Mouse (Mus musculus) stomach, postnatal 0 days (tissue): ENCODE measurements around the gene Cfap99. TPM values are rescaled to one million over a fixed set of nuclear protein-coding genes. Genes with fewer than 3 reads are reported as not detected.

Source experiments
- ATAC-seq: fragments of 200-750 bp; cut with Nextera tagmentation; 2 replicates; pipeline ENCODE4 v1.8.0; 2017; ENCODE audit not compliant: low FRiP score, low TSS enrichment
- DNase-seq: peaks from one replicate; pipeline ENCODE4 v3.0.0-alpha.2; 2016; ENCODE audit warnings: low spot score
- H3K27ac ChIP-seq: fragments of 300-500 bp; sonication (generic); replicated peaks from 2 replicates; pipeline ENCODE4 v1.5.1; 2014; ENCODE audit warnings: mild to moderate bottlenecking, control low read depth
- H3K27me3 ChIP-seq: fragments of 300-500 bp; sonication (generic); 2 replicates; pipeline ENCODE4 v1.6.1; 2014; ENCODE audit warnings: low read length; ENCODE audit not compliant: control insufficient read depth, insufficient read depth
- H3K36me3 ChIP-seq: fragments of 300-500 bp; sonication (generic); 2 replicates; pipeline ENCODE4 v1.6.1; 2014; ENCODE audit warnings: low read length, mixed read lengths; ENCODE audit not compliant: control insufficient read depth, insufficient read depth
- H3K4me1 ChIP-seq: fragments of 300-500 bp; sonication (generic); replicated peaks from 2 replicates; pipeline ENCODE4 v1.6.1; 2014; ENCODE audit warnings: antibody characterized with exemption; ENCODE audit not compliant: control insufficient read depth, insufficient read depth
- H3K4me2 ChIP-seq: fragments of 300-500 bp; sonication (generic); replicated peaks from 2 replicates; pipeline ENCODE4 v1.6.1; 2014; ENCODE audit warnings: low read depth, mild to moderate bottlenecking, control low read depth, moderate library complexity
- H3K4me3 ChIP-seq: fragments of 300-500 bp; sonication (generic); 2 replicates; pipeline ENCODE4 v1.5.1; 2014; ENCODE audit warnings: low read depth, low read length, control low read depth
- H3K9ac ChIP-seq: fragments of 300-500 bp; sonication (generic); 2 replicates; pipeline ENCODE4 v1.6.1; 2014; ENCODE audit warnings: mild to moderate bottlenecking, low read length, control low read depth, mixed read lengths
- H3K9me3 ChIP-seq: fragments of 300-500 bp; sonication (generic); 2 replicates; pipeline ENCODE4 v1.6.1; 2016; ENCODE audit warnings: low read length; ENCODE audit not compliant: control insufficient read depth
- CTCF ChIP-seq: IDR thresholded peaks from 2 replicates; pipeline ENCODE4 v1.5.1; 2016; ENCODE audit warnings: antibody characterized with exemption, low read depth, mild to moderate bottlenecking, moderate library complexity
- EP300 ChIP-seq: optimal IDR thresholded peaks from 2 replicates; pipeline ENCODE3; 2016; ENCODE audit warnings: antibody characterized with exemption
- WGBS: fragments of 180-500 bp; shearing (Covaris S2); extraction: QIAGEN DNeasy Blood & Tissue Kit; methylation state at CpG from one replicate; pipeline ENCODE4 v1.1.7; 2014; 5-methylcytosine and 5-hydroxymethylcytosine counted together
- polyA plus RNA-seq: library from polyadenylated mRNA; unstranded; fragments of >200 nt; fragmentation: Nextera tagmentation; extraction: Ambion mirVana; gene quantifications from 2 replicates; pipeline ENCODE4 v1.2.1, GENCODE M21; 2015

Cfap99 gene
- polyA plus RNA-seq, result 0.04 TPM in 1 of 2 replicates, not detected in the other

DNA sequence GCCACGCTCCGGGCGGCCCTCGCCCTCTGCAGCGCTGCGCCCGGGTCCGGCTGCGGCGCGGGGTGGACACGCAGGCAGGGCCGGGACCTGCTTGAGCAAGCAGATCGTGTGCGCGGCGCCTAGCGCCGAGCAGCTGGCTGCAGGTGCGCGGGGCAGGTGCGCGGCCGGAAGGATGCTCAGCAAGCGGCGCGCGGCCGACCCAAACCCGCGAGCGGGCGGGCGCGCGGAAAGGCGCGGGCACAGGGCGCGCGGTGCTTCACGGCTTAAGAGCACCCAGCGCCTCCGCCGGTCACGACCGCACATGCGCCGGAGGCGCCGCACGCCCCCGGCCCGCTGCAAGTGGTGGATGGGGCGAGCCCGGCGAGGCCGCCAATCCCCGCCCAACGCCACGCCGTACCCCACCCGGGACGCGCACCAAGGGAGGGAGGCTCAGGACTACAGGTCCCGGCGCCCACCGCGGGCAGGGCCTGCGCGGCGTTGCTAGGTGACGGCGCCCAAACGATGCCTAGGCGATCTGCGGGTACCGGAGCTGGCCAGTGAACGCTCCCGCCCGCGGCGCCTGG, at the start of gene Cfap99, which contains the start of gene Zfyve28:
TSS of gene Cfap99 (plus strand) at position 447 of the 563 bp plus-strand sequence.
TSS of gene Zfyve28 (minus strand) at position 296 of the 563 bp plus-strand sequence.
- no peak within 1 kb of the TSS for H3K9ac ChIP-seq
- peaks cover 4% of the 10 kb centered on the region for H3K27me3 ChIP-seq
- H3K36me3 ChIP-seq, result no peaks in the 10 kb centered on the region
- TF ChIP-seq EP300, result no peak
- TF ChIP-seq CTCF, result no peak
- peak within 1 kb of the TSS; percentile 52 for H3K4me3 ChIP-seq
- peak; percentile 90 for ATAC-seq
- no peaks in the 10 kb centered on the region for H3K9me3 ChIP-seq
- DNase-seq, result peak; percentile 70
- peak within 1 kb of the TSS; percentile 80 for H3K4me2 ChIP-seq
- H3K4me1 ChIP-seq, result 0 out of 2 replicates have a peak, but pooled peaks cover 4% of the 10 kb centered on the region
- H3K27ac ChIP-seq, result no peak within 1 kb of the TSS
- WGBS, result under 1% methylated on average over 78 of the region's 83 CpGs

DNA sequence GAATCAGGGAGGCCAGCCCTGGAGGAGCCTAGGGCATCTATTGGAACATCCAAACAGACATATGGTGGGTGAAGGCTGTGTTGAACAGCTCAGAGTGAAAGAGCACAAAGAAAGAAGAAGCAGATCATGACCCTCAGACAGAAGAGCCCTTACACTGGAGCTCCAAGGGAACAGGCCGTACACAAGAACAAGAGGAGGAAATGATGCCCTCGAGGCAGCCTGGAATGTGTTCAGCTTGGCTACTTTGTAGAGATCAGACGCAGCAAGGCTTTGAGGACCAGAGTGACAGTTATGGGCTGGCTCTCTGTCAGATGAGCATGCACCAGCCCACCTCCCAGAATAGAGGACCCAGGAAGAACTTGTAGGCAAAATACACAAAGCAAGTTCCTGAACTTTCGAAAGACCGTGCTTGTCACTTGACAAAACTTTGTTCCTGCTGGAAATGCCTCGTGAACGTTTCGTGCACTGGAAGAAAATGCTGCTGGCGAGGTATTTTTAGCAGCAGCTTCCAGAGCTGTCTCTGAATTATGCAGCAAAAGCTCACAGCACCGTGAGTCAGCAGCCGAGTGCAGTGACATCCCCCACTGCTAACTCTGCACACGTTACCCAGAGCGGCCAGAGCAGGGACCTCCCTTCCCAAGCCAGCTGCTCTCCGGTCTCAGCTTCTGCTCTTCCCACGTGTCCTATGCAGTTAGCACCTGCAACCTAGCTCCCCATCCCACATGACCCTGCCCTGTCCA, 46.0 kb upstream of the Cfap99 start:
- 17% methylated on average over 15 of the region's 15 CpGs for WGBS
- ATAC-seq (peak; percentile 80), DNase-seq (peak; percentile 43)
- Histone ChIP-seq H3K27me3 (no peaks in the 10 kb centered on the region), H3K9me3 (no peaks in the 10 kb centered on the region), H3K36me3 (no peaks in the 10 kb centered on the region), H3K4me1 (no peaks in the 10 kb centered on the region), H3K27ac (peak overlapping the region; percentile 46; the same call in 1 of the 2 replicates), H3K4me2 (no peak overlapping the region), H3K9ac (no peak overlapping the region), H3K4me3 (no peak overlapping the region)
- TF ChIP-seq CTCF (no peak), EP300 (no peak)

DNA sequence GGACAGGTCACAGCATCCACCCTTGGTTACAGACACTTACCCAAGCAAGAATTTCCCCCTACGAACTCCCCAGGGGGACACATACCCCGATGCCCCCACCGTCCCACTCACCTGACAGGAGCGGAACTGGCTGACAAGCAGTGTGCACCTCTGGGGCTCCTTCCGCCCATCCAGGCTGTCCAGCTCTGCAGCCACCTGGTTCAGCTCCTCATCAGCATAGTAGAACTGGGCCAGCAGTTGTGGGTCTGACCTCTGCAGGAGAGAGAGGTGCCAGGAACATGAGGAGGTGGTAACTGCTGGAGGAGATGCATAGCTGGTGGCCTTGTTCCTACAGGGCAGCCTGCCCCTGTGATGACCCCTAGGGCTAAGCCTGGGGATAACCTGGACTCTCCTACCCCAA, 45.3 kb upstream of the Cfap99 start:
- no peaks in the 10 kb centered on the region for H3K9me3 ChIP-seq
- ATAC-seq (0 out of 2 replicates have a peak, but pooled peaks have one; percentile 9), DNase-seq (no peak)
- H3K9ac ChIP-seq, result no peak overlapping the region
- 78% methylated on average over 5 of the region's 5 CpGs for WGBS
- H3K36me3 ChIP-seq, result no peaks in the 10 kb centered on the region
- H3K4me3 ChIP-seq, result no peak overlapping the region
- TF ChIP-seq EP300 (no peak), CTCF (no peak)
- no peaks in the 10 kb centered on the region for H3K27me3 ChIP-seq
- no peak overlapping the region for H3K27ac ChIP-seq
- no peak overlapping the region for H3K4me2 ChIP-seq
- no peaks in the 10 kb centered on the region for H3K4me1 ChIP-seq

- no peak overlapping the region for H3K4me2 ChIP-seq
- no peaks in the 10 kb centered on the region for H3K36me3 ChIP-seq
- 100% methylated on average over 3 of the region's 3 CpGs for WGBS
- no peak overlapping the region for H3K4me3 ChIP-seq
- ATAC-seq (no peak), DNase-seq (no peak)
- TF ChIP-seq EP300 (no peak), CTCF (no peak)
- no peak overlapping the region for H3K9ac ChIP-seq
- no peaks in the 10 kb centered on the region for H3K4me1 ChIP-seq
- H3K9me3 ChIP-seq, result no peaks in the 10 kb centered on the region
- H3K27me3 ChIP-seq, result no peaks in the 10 kb centered on the region
- H3K27ac ChIP-seq, result no peak overlapping the region
These were observed 42.0 kb upstream of the Cfap99 start for GRCm38 (mm10) chr5:34246443-34246842.

DNA sequence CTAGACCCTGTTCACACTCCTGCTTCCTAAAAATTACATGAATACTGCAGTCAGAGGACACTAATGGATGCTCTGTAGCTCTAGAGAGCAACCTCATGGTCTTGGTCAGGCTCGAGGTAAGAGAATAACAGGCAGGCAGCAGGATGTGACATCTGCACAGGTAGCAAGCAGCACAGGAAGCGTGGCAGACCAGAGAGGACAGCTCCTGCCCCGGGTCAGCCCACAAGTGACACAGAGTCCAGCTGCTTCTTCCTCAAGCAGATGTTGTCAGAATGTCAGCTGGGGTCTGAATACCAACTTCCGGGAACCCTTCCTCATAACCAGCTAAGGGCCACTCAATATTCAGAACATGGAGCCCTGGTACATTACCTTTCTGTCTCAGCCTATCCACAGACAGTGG, 39.3 kb upstream of the Cfap99 start:
- H3K9me3 ChIP-seq, result no peaks in the 10 kb centered on the region
- ATAC-seq (no peak), DNase-seq (no peak)
- no peaks in the 10 kb centered on the region for H3K27me3 ChIP-seq
- TF ChIP-seq EP300, result no peak
- no peak for TF ChIP-seq CTCF
- WGBS, result 75% methylated on average over 4 of the region's 4 CpGs
- H3K27ac ChIP-seq, result no peak overlapping the region
- no peak overlapping the region for H3K4me3 ChIP-seq
- H3K9ac ChIP-seq, result no peak overlapping the region
- no peaks in the 10 kb centered on the region for H3K36me3 ChIP-seq
- H3K4me1 ChIP-seq, result no peaks in the 10 kb centered on the region
- no peak overlapping the region for H3K4me2 ChIP-seq

GRCm38 (mm10) chr5:34250090-34250489, 38.3 kb upstream of the Cfap99 start:
- H3K9ac ChIP-seq, result no peak overlapping the region
- DNase-seq (no peak), ATAC-seq (peak; percentile 28; the same call in 1 of the 2 replicates)
- no peaks in the 10 kb centered on the region for H3K36me3 ChIP-seq
- H3K27ac ChIP-seq, result no peak overlapping the region
- no peaks in the 10 kb centered on the region for H3K9me3 ChIP-seq
- no peaks in the 10 kb centered on the region for H3K27me3 ChIP-seq
- H3K4me3 ChIP-seq, result no peak overlapping the region
- 60% methylated on average over 3 of the region's 3 CpGs for WGBS
- no peak overlapping the region for H3K4me2 ChIP-seq
- TF ChIP-seq CTCF, result no peak
- no peak for TF ChIP-seq EP300
- H3K4me1 ChIP-seq, result no peaks in the 10 kb centered on the region
